Mouse (Mus musculus) embryonic facial prominence, embryonic 15.5 days (tissue): ENCODE results near the gene Thtpa. TPM values are rescaled to one million over a fixed set of nuclear protein-coding genes. Genes with fewer than 3 reads are reported as not detected.
A peak's percentile ranks its signal among the peaks of the same experiment; 100 is the strongest.

Source experiments
- ATAC-seq: fragments of 200-750 bp; cut with Nextera tagmentation; 2 replicates; pipeline ENCODE4 v1.8.0; 2017; ENCODE audit warnings: low read depth, moderate TSS enrichment; ENCODE audit not compliant: insufficient number of reproducible peaks, low FRiP score, low TSS enrichment
- H3K27ac ChIP-seq: fragments of 300-500 bp; sonication (generic); replicated peaks from 2 replicates; pipeline ENCODE4 v1.5.1; 2015; ENCODE audit warnings: mild to moderate bottlenecking, inconsistent platforms
- H3K27me3 ChIP-seq: fragments of 300-500 bp; sonication (generic); 2 replicates; pipeline ENCODE4 v1.6.1; 2015; ENCODE audit warnings: inconsistent platforms
- H3K36me3 ChIP-seq: fragments of 300-500 bp; sonication (generic); 2 replicates; pipeline ENCODE4 v1.6.1; 2015; ENCODE audit warnings: mild to moderate bottlenecking, inconsistent platforms
- H3K4me1 ChIP-seq: fragments of 300-500 bp; sonication (generic); 2 replicates; pipeline ENCODE4 v1.6.1; 2015; ENCODE audit warnings: inconsistent platforms
- H3K4me2 ChIP-seq: fragments of 300-500 bp; sonication (generic); replicated peaks from 2 replicates; pipeline ENCODE4 v1.6.1; 2015; ENCODE audit warnings: mild to moderate bottlenecking, inconsistent platforms
- H3K4me3 ChIP-seq: fragments of 300-500 bp; sonication (generic); replicated peaks from 2 replicates; pipeline ENCODE4 v1.5.1; 2015; ENCODE audit warnings: mild to moderate bottlenecking, inconsistent platforms
- H3K9ac ChIP-seq: fragments of 300-500 bp; sonication (generic); 2 replicates; pipeline ENCODE4 v1.6.1; 2015; ENCODE audit warnings: inconsistent platforms
- H3K9me3 ChIP-seq: fragments of 300-500 bp; sonication (generic); replicated peaks from 2 replicates; pipeline ENCODE4 v1.6.1; 2016; ENCODE audit warnings: inconsistent platforms
- WGBS: fragments of 180-500 bp; shearing (Covaris S2); methylation state at CpG from one replicate; pipeline ENCODE4 v1.1.7; 2015; 5-methylcytosine and 5-hydroxymethylcytosine counted together
- polyA plus RNA-seq: library from polyadenylated mRNA; unstranded; fragments of >200 nt; fragmentation: Nextera tagmentation; extraction: Ambion mirVana; gene quantifications from 2 replicates; pipeline ENCODE4 v1.2.1, GENCODE M21; 2015

Gene Thtpa
- polyA plus RNA-seq, 1 experiment from 2014 or later: 21.5 TPM

GRCm38 (mm10) chr14:55063117-55063516, 31.5 kb upstream of the Thtpa start:
- H3K4me1 ChIP-seq: peaks cover 29% of the 10 kb centered on the region
- H3K9me3 ChIP-seq: no peaks in the 10 kb centered on the region
- ATAC-seq: no peak
- 89% methylated on average over 5 of the region's 5 CpGs for WGBS
- H3K36me3 ChIP-seq: peaks cover 25% of the 10 kb centered on the region
- H3K27ac ChIP-seq: no peak overlapping the region
- no peak overlapping the region for H3K9ac ChIP-seq
- no peaks in the 10 kb centered on the region for H3K27me3 ChIP-seq
- no peak overlapping the region for H3K4me3 ChIP-seq
- H3K4me2 ChIP-seq: no peak overlapping the region

- no peak for ATAC-seq
- WGBS: 84% methylated on average over 22 of the region's 22 CpGs
Measured at GRCm38 (mm10) chr14:55063581-55064381, 30.8 kb upstream of the Thtpa start.

GRCm38 (mm10) chr14:55064481-55065370, 29.9 kb upstream of the Thtpa start:
- H3K4me1 ChIP-seq: peaks cover 23% of the 10 kb centered on the region
- H3K4me3 ChIP-seq: no peak overlapping the region
- H3K27me3 ChIP-seq: no peaks in the 10 kb centered on the region
- WGBS: 79% methylated on average over 35 of the region's 35 CpGs
- H3K9ac ChIP-seq: no peak overlapping the region
- ATAC-seq: no peak
- no peak overlapping the region for H3K4me2 ChIP-seq
- no peak overlapping the region for H3K27ac ChIP-seq
- H3K36me3 ChIP-seq: peaks cover 25% of the 10 kb centered on the region
- no peaks in the 10 kb centered on the region for H3K9me3 ChIP-seq

More at GRCm38 (mm10) chr14:55063581-55064381, 30.8 kb upstream of the Thtpa start:
- H3K9me3 ChIP-seq: no peaks in the 10 kb centered on the region
- peaks cover 25% of the 10 kb centered on the region for H3K36me3 ChIP-seq
- no peak overlapping the region for H3K27ac ChIP-seq
- H3K4me1 ChIP-seq: peaks cover 29% of the 10 kb centered on the region
- no peak overlapping the region for H3K4me2 ChIP-seq
- H3K4me3 ChIP-seq: no peak overlapping the region
- H3K9ac ChIP-seq: no peak overlapping the region
- no peaks in the 10 kb centered on the region for H3K27me3 ChIP-seq

GRCm38 (mm10) chr14:55065391-55065790, 29.2 kb upstream of the Thtpa start:
- no peaks in the 10 kb centered on the region for H3K27me3 ChIP-seq
- H3K4me1 ChIP-seq: peaks cover 21% of the 10 kb centered on the region
- no peak for ATAC-seq
- no peak overlapping the region for H3K27ac ChIP-seq
- no peaks in the 10 kb centered on the region for H3K9me3 ChIP-seq
- H3K4me3 ChIP-seq: no peak overlapping the region
- H3K4me2 ChIP-seq: no peak overlapping the region
- WGBS: 87% methylated on average over 13 of the region's 13 CpGs
- H3K36me3 ChIP-seq: peaks cover 25% of the 10 kb centered on the region
- H3K9ac ChIP-seq: no peak overlapping the region

GRCm38 (mm10) chr14:55066042-55066441, 28.5 kb upstream of the Thtpa start:
- Histone ChIP-seq H3K36me3 (peaks cover 25% of the 10 kb centered on the region), H3K27ac (no peak overlapping the region), H3K9me3 (no peaks in the 10 kb centered on the region), H3K4me2 (no peak overlapping the region), H3K9ac (no peak overlapping the region), H3K4me3 (no peak overlapping the region), H3K27me3 (no peaks in the 10 kb centered on the region), H3K4me1 (peaks cover 18% of the 10 kb centered on the region)
- ATAC-seq: no peak
- WGBS: 85% methylated on average over 8 of the region's 8 CpGs

GRCm38 (mm10) chr14:55071756-55072155, 22.8 kb upstream of the Thtpa start:
- Histone ChIP-seq H3K9me3 (no peaks in the 10 kb centered on the region), H3K27ac (0 out of 2 replicates have a peak overlapping the region, but pooled peaks have one; percentile 3), H3K4me2 (peak overlapping the region; percentile 31), H3K9ac (no peak overlapping the region), H3K4me3 (peak overlapping the region; percentile 9), H3K27me3 (no peaks in the 10 kb centered on the region), H3K36me3 (peaks cover 7% of the 10 kb centered on the region; the same call in 1 of the 2 replicates), H3K4me1 (peaks cover 22% of the 10 kb centered on the region; the same call in 1 of the 2 replicates)
- WGBS: 28% methylated on average over 19 of the region's 19 CpGs
- 0 out of 2 replicates have a peak, but pooled peaks have one; percentile 17 for ATAC-seq

GRCm38 (mm10) chr14:55074416-55074815, 20.2 kb upstream of the Thtpa start:
- WGBS: 91% methylated on average over 12 of the region's 12 CpGs
- H3K4me2 ChIP-seq: no peak overlapping the region
- H3K9ac ChIP-seq: no peak overlapping the region
- H3K9me3 ChIP-seq: no peaks in the 10 kb centered on the region
- H3K4me3 ChIP-seq: no peak overlapping the region
- H3K27ac ChIP-seq: no peak overlapping the region
- H3K4me1 ChIP-seq: peaks cover 39% of the 10 kb centered on the region
- no peak for ATAC-seq
- H3K36me3 ChIP-seq: no peaks in the 10 kb centered on the region
- 0 out of 2 replicates have a peak, but pooled peaks cover 2% of the 10 kb centered on the region for H3K27me3 ChIP-seq

- WGBS: 46% methylated on average over 6 of the region's 6 CpGs
Measured at GRCm38 (mm10) chr14:55076224-55076623, 18.4 kb upstream of the Thtpa start.

GRCm38 (mm10) chr14:55076956-55077355, 17.6 kb upstream of the Thtpa start:
- H3K27me3 ChIP-seq: 0 out of 2 replicates have a peak, but pooled peaks cover 2% of the 10 kb centered on the region
- no peak overlapping the region for H3K27ac ChIP-seq
- no peak for ATAC-seq

More at GRCm38 (mm10) chr14:55076224-55076623, 18.4 kb upstream of the Thtpa start:
- no peak for ATAC-seq
- H3K4me2 ChIP-seq: no peak overlapping the region
- no peaks in the 10 kb centered on the region for H3K36me3 ChIP-seq
- no peak overlapping the region for H3K4me3 ChIP-seq
- no peak overlapping the region for H3K27ac ChIP-seq
- peaks cover 43% of the 10 kb centered on the region for H3K4me1 ChIP-seq
- no peaks in the 10 kb centered on the region for H3K9me3 ChIP-seq
- H3K9ac ChIP-seq: no peak overlapping the region
- 0 out of 2 replicates have a peak, but pooled peaks cover 2% of the 10 kb centered on the region for H3K27me3 ChIP-seq

GRCm38 (mm10) chr14:55077481-55078365, 16.9 kb upstream of the Thtpa start:
- Histone ChIP-seq H3K4me3 (no peak overlapping the region), H3K36me3 (no peaks in the 10 kb centered on the region), H3K4me2 (no peak overlapping the region; the same call in 1 of the 2 replicates), H3K9ac (no peak overlapping the region), H3K9me3 (no peaks in the 10 kb centered on the region), H3K27me3 (0 out of 2 replicates have a peak, but pooled peaks cover 2% of the 10 kb centered on the region), H3K4me1 (peaks cover 30% of the 10 kb centered on the region), H3K27ac (0 out of 2 replicates have a peak overlapping the region, but pooled peaks have one; percentile 31)
- WGBS: 40% methylated on average over 15 of the region's 15 CpGs
- ATAC-seq: no peak

More at GRCm38 (mm10) chr14:55076956-55077355, 17.6 kb upstream of the Thtpa start:
- WGBS: 59% methylated on average over 3 of the region's 3 CpGs
- no peaks in the 10 kb centered on the region for H3K36me3 ChIP-seq
- no peak overlapping the region for H3K4me3 ChIP-seq
- no peaks in the 10 kb centered on the region for H3K9me3 ChIP-seq
- peaks cover 37% of the 10 kb centered on the region for H3K4me1 ChIP-seq
- H3K4me2 ChIP-seq: no peak overlapping the region
- no peak overlapping the region for H3K9ac ChIP-seq
